Mouse (Mus musculus) CD4-positive, CD25-positive, alpha-beta regulatory T cell, adult 9 weeks (primary cell): Measurements from ENCODE around the gene Becn1. TPM values are rescaled to one million over a fixed set of nuclear protein-coding genes. Genes with fewer than 3 reads are reported as not detected.

Experiments
- polyA plus RNA-seq: library from polyadenylated mRNA; unstranded; fragments of 100-300 nt; shearing (Covaris generic); gene quantifications from one replicate; pipeline ENCODE4 v1.2.1, GENCODE M21; 2017

The Becn1 gene
- 232 TPM for polyA plus RNA-seq

DNA sequence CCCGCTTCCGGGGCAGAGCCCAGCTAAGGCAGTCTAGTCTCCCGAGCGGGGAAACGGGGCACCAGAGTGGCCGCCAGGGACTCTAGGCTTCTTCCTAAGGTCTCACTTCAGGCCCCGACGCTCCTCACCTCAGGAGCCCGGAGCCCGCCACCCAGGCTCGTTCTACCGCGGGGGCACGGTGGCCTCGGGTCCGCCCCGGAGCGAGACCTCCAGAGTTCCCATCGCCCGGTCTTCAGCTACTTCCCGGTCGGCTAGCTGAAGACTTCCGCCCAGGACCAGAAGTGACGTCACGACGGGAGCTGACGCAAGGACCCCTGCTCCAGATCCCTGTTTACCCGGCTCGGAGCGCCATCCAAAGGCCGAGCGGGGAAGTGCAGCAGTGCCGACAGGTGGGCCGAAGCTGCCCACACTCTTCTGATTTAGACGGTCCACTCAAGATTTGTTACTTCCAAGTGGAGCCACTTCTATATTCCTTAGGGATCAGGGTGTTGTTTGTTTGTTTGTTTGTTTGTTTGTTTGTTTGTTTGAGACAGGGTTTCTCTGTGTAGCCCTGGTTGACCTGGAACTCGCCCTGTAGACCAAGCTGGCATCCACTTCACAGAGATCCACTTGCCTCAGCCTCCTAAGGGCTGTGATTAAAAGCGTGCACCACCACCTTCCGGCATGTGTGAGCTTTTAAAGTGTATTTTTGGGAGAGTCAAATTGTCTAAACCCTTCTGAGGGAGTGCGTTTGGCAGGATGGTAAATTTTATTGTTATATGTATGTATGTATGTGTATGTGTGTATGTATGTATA, at the start of gene Becn1:
TSS of gene Becn1 (minus strand) at position 283 of the 795 bp plus-strand sequence.

DNA sequence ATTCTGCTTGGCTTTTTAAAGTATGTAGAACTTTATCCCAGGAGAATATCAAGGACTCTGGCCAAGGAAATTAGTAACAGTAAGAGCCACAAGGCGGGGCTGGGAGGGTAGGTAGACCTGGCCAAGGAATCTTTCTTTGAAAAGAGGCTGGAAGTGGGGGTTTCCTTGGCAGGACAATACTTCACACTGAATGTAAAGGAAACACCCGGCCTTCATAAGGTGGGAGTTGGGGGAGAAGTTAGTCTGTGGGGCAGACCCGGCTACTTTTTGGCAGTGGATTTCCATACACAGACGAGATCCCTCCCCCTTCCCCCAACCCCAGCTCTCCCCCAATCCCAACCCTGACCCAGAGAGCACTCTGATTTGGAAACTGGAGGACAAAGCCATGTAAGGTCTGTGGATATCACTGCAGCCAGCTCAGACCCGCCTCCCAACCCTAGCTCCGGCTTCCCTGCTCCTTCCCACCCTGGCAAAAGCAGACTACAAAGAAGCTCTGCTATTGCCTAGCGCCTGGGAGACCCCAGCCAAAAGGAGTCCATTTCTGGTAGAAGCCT, 28.4 kb upstream of the Becn1 start, which contains the start of gene Aoc3:
TSS of gene Aoc3 (plus strand) at position 235 of the 554 bp plus-strand sequence.

DNA sequence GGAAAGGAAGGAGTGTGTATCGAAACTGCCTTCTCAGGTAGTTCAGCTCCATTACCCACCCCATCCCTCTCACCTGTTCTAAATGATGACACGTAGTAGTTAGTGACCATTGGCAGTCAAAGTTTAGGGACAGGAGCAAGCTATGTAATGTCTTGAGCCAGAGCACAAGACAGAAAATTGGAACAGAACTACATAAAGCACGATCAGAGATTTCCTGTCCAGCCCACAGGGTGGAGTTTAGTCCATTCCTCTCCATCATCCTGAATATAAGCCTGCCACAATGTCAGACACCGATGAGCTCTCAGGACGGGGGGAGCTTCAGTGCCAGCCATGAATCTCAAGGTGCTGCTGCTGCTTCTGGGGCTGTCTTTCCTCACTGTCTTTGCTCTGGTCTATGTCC, 22.7 kb upstream of the Becn1 start, which contains the start of gene Aoc2:
TSS of gene Aoc2 (plus strand) at position 301 of the 400 bp plus-strand sequence.

DNA sequence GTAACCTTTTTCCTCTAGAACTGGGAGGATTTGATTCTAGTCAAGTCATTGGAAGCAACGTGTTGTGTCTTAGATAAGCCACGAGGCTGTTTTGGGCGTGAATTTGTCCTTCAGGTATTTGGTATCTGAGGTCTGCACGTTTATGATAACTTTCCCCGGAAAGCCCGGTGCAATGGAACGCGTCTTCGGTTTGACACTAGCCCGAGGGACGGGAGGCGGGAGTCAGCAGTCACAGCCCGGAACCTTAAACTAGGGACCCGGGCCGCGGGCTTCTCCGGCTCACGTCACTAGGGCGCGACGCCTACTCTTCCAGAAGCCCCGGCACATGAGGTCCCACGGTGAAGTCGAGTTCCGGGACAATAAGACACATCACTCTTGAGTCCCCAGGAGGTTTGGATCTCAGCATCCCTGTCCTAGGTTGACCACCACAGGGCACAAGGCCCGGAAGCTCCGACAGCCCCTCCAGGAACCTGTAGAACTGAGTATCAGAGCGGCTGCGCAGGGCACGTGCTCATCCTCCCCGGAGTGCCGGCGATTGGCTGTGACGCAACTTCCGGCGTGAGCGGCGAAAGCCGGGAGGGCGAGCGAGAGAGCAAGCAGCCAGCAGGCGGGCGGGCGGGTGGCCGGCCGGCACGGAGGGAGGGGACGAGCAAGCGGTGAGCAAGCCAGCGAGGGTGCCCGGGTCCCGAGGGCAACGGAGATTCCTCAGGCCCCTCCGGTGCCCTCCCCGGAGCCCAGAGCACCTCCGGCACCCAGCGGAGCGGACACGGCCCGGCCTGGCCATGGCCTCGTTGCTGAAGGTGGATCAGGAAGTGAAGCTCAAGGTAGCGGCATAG, 13.8 kb upstream of the Becn1 start, which contains the start of gene Psme3:
TSS of gene Psme3 (plus strand) at position 549 of the 836 bp plus-strand sequence.

DNA sequence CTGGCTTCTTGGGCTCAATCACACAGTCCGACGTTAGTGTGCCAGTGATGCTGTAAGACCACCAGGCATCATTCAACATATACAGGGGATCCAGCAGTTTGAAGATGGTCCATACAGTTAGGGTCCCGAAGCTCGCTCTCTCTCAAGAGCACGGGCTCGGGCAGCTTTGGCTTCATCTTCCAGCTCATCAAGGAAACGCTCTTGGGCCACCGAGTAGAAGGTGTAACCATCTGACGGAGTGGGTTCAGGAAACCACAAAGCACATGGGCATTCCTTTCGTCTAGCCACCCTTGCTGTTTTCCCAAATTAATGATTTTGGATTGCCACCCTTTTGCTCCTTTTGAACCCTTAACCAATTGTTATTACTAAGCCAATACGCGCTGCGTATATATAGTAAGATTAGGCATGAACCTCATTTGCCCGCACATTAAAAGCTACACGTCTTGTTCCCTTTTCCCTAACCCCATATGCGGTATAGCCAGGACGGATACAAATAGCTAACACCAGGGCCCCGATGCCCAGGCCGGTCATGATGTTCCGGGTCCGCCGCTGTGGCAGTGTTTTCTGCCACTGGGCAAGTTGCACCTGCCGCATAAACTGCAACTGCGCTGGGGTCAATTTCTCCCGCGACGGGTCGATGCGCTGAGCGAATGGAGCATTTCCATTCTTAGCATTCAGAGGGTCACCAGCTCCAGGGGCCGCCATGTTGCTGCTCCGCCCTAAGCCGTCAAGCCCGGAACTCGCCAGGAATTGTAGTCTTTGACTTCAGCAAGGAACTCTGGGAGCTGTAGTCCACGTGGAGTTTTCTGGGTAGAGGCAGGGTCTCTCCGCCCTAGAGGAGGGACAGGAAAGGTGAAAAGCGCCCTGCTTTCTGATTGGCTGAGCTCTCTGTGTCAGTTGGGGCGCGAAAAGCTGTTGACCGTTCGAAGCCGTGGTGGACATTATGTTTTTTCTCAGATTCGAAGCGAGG, 23.6 kb downstream of the Becn1 start, which contains the start of the genes Cntd1 and Coa3:
TSS of gene Cntd1 (plus strand) at position 790 of the 970 bp plus-strand sequence.
TSS of gene Coa3 (minus strand) at position 892 of the 970 bp plus-strand sequence.

DNA sequence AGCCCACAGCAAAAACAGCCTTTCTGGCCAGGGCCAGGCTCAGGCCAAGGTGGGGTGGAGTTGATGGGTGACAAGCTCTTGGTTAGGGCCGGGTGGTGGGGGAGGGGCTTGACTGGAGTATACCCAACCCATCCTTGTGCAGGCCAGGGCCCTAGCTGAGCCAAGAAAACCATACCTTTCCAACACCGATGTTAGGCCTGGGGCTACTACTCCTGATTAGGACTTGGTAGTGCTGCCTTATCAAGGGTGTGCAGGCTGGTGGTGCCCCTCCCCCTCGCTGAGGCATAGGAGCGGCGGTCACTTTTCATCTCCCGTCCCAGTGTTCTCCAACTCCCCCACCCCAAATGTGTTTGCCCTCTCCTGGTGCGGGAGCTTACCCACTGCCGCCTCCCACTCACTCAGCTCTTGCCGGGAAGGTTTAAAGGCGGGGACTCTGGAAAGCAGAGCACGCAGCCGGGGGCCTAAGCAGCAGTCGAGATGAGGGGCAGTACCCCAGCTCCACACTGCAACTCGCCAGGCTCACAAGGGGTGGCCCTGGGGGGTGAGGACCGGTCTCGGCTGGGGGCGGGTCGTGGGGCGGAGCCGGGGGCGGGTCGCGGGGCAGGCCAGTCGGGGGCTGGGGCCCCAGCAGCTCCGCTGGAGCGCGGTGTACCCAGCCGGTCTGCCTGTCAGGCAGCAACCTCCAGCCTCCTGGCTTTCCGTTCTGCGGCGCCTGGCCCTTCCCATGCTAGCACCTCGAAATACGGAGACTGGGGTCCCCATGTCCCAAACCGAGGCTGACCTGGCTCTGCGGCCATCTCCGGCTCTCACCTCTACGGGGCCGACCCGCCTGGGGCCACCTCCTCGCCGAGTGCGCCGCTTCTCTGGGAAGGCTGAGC, 41.9 kb downstream of the Becn1 start, which contains the start of gene Wnk4:
TSS of gene Wnk4 (plus strand) at position 620 of the 878 bp plus-strand sequence.

DNA sequence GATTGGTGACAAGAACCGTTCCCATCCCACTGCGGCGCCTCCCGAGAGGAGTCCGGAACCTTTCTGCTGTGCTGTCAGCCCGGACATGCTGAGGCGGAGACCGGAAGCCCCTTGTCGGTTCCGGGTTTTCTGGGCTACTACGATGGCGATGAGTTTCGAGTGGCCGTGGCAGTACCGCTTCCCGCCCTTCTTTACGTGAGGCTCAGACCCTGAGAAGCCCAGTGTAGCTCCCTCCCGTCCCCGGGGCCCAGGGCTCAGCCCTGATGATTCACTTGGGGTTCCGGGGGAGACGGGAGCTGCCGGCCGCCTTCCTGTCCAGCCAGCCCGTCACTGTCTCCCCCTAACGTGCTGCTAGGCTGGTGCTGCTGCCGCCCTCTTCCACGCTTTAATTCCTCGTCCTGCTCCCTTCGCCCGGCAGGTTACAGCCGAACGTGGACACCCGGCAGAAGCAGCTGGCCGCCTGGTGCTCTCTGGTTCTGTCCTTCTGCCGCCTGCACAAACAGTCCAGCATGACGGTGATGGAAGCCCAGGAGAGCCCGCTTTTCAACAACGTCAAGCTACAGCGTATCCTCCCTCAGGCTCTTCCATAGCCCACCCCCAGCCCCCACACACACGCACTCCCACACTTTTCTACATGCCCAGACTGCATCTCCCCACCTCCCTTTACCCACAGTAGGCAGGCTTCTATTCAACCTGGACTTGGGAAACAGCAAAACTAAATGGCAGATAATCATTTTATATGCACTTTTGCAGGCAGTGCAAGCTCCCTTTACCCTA, 48.3 kb downstream of the Becn1 start, which contains the start of gene Vps25:
TSS of gene Vps25 (plus strand) at position 95 of the 777 bp plus-strand sequence.

DNA sequence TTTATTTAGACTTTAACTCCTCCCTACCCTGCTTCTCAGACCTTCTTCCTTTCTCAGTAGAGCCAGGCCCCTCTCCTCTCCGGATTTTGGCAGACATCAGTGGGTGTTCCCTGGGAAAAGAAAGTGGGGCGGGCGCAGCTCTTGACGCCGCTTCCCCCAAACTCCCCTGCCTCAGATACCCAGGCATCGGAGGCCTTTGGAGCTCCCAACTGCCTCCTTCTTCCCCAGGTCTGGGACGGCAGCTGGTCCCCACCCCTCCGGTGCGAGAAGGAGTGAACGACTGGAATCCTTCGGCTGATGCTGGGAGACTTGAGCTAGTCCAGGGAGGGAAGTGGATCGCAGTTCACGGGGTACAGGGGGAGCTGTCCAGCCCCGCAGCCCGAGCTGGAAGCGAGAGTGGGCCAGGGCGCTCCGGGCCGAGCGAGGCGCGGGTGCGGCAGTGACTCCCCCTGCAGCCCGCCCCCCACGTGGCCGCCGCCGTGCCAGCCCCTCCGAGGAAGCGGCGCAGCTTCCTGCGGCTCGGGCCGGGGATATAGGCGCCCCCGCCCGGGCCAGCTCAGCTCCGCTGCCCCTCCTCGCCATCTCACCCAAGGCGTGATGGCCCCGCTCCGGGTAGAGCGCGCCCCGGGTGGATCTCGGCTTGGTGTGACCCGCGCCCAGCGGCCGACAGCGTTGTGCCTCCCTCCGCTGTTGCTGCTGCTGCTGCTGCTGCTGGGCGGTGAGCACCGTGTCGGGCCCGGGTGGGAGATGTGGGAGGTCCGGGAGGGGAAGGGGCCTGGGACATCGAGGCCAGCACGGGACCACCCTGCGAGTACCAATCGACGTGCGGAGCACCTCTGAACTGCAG, 56.0 kb downstream of the Becn1 start, which contains the start of gene Ramp2:
TSS of gene Ramp2 (plus strand) at position 174 of the 847 bp plus-strand sequence.

Other genes with a start within 250 kb of the Becn1 start
- gene Naglu, start 232.3 kb downstream of the Becn1 start, polyA plus RNA-seq, result 5.5 TPM
- 0.20 TPM for gene Hsd17b1, start 223.9 kb downstream of the Becn1 start, polyA plus RNA-seq
- 41.6 TPM for gene Coasy, start 219.7 kb downstream of the Becn1 start, polyA plus RNA-seq
- gene Mlx, start 215.0 kb downstream of the Becn1 start, polyA plus RNA-seq, result 123 TPM
- 9.8 TPM for gene Psmc3ip, start 206.8 kb downstream of the Becn1 start, polyA plus RNA-seq
- 43.8 TPM for gene Retreg3, start 182.4 kb downstream of the Becn1 start, polyA plus RNA-seq
- gene Tubg1, start 182.3 kb downstream of the Becn1 start, polyA plus RNA-seq, result 44.6 TPM
- gene Tubg2, start 146.4 kb downstream of the Becn1 start, polyA plus RNA-seq, result 4.5 TPM
- 0.05 TPM for gene Cntnap1, start 131.8 kb downstream of the Becn1 start, polyA plus RNA-seq
- not detected for gene Plekhh3, start 130.9 kb downstream of the Becn1 start, polyA plus RNA-seq
- 2.0 TPM for gene Ccr10, start 126.8 kb downstream of the Becn1 start, polyA plus RNA-seq
- 98.0 TPM for gene Ezh1, start 75.8 kb downstream of the Becn1 start, polyA plus RNA-seq
- 0.36 TPM for gene Ramp2, start 56.3 kb downstream of the Becn1 start, polyA plus RNA-seq
- 178 TPM for gene Vps25, start 48.6 kb downstream of the Becn1 start, polyA plus RNA-seq
- gene Wnk4, start 41.7 kb downstream of the Becn1 start, polyA plus RNA-seq, result 6.2 TPM
- 0.33 TPM for gene Cntd1, start 23.3 kb downstream of the Becn1 start, polyA plus RNA-seq
- 134 TPM for gene Coa3, start 23.2 kb downstream of the Becn1 start, polyA plus RNA-seq
- 93.7 TPM for gene Psme3, start 13.9 kb upstream of the Becn1 start, polyA plus RNA-seq
- 3.4 TPM for gene Aoc2, start 22.8 kb upstream of the Becn1 start, polyA plus RNA-seq
- gene Aoc3, start 28.3 kb upstream of the Becn1 start, polyA plus RNA-seq, result not detected
- gene G6pc, start 65.3 kb upstream of the Becn1 start, polyA plus RNA-seq, result not detected
- gene Aarsd1, start 115.3 kb upstream of the Becn1 start, polyA plus RNA-seq, result 51.8 TPM
- 2.4 TPM for gene Gm27029, start 122.5 kb upstream of the Becn1 start, polyA plus RNA-seq
- 7.5 TPM for gene Rundc1, start 122.8 kb upstream of the Becn1 start, polyA plus RNA-seq
- gene Ptges3l, start 123.0 kb upstream of the Becn1 start, polyA plus RNA-seq, result 0.94 TPM
- 395 TPM for gene Rpl27, start 140.0 kb upstream of the Becn1 start, polyA plus RNA-seq
- 215 TPM for gene Ifi35, start 146.1 kb upstream of the Becn1 start, polyA plus RNA-seq
- not detected for gene Rnd2, start 162.7 kb upstream of the Becn1 start, polyA plus RNA-seq
- gene Vat1, start 163.9 kb upstream of the Becn1 start, polyA plus RNA-seq, result 0.38 TPM
- gene Brca1, start 249.7 kb upstream of the Becn1 start, polyA plus RNA-seq, result 3.9 TPM
- 127 TPM for gene Nbr1, start 249.9 kb upstream of the Becn1 start, polyA plus RNA-seq